Mouse (Mus musculus) retina, postnatal 7 days (tissue): Measurements from ENCODE around the gene Gm20532.

Experiments used
- DNase-seq: peaks from one replicate; pipeline ENCODE4 v3.0.0-alpha.2; 2012; ENCODE audit warnings: low read depth, low spot score

The Gm20532 gene

DNA sequence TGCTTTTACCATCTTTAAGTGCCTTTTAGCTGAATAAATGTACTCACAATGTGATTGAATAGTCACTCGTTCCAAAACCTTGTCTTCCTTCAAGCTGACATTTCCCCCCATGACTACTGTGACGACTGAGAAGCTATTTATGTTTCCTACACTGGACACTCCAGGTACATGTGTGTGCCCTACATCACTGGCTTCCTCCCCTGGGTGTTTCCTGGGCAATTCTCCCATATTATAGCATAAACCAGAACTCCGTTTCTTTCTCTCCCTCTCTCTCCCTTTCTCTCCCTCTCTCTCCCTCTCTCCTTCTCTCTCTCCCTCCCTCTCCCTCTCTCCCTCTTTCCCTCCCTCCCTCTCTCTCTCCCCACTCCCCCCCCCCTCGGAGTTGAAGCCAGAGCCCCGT, 12.6 kb upstream of the Gm20532 start:
- DNase-seq, result no peak

DNA sequence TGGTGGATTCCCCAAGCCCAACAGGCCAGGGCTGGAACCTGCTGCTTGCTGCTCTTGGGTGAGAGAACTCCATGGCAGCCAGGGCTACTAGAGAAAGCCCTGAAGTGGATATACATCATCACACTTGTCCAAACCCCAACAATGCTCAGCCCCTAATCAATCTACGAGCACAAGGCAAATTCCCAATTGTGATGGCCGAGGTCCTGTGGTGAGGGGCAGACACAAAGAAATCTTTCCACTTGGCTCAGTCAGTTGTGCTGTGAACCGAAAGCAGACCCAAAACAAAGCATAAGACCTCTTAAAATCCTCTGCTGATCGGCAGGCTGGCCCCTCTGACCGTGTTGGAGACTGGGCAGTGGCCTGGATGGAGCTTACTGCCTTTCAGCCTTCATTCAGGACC, 11.6 kb upstream of the Gm20532 start:
- DNase-seq, result no peak

DNA sequence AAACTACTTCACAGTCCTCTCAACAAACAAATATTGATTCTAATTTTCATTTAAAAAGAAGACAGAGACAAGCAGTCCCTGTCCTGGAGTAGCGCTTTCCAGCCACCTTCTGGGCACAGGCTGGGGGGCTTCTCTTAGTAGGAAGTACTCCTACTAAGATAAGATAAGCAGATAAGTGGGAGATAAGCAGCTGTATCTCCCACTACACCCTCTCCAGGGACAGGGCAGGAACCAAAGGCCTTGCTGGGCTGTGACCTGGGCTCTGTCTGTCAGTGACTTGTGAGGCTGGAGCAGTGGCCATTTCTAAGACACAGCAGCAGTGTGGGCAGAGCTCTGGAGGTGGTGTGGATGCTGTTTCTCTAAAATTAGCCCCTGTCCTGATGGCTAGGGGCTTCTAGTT, 11.1 kb upstream of the Gm20532 start:
- no peak for DNase-seq

DNA sequence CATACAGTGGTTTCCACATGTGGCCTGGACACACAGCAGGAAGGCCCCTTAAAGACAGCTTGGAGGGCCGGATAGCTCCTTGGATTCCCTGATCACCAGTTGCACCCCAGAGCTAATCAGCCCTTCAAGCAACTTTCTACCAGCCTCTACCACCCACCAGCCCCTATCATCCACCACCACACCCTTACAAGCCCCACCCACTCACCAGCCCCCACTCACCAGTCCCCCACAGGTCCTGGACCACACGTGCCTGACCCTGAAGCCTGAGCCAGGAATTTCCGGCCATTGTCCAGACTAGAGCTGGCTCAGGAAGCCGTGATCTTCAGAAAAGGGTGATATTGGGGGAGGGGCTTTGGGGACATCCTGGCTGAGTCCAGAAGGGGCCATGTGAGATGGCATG, 10.6 kb upstream of the Gm20532 start:
- DNase-seq, result no peak

DNA sequence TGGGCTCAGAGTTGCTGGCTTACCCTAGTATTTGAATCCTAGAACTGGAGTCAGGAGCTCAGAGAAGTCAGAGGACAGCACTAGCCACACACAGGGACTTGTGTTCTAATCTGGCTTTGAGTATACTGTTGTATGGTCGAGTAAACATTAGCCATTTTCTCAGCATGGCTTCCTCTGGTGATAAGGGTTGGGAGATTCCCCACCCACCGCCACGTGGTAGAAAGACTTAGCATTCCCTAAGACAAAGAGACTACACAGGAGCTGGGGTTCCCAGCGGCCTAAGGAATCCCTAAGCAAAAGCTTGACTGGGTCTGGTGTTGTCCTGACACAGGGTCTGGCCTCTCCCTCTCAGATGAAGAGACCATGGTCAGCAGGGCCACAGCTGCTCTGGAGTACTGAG, 10.0 kb upstream of the Gm20532 start:
- no peak for DNase-seq

DNA sequence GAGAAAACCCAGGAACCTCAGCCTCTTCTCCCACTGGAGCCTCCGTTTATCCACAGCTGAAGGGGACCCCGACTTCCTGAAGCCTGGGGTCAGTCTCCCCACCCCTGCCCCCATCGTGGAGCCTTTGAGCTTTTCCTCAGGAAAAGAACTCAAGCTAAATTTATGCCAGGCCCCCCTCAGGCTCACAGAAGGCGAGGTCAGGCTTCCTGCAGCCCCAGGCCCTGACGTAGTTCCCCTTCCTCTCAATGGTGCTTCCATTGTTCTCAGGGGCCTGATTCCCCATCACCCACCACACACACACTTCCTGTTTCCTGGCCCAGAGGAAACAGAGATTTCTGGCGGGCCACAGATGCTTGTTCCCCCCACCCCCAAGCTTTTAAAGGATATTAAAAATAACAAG, 8.1 kb upstream of the Gm20532 start:
- no peak for DNase-seq

DNA sequence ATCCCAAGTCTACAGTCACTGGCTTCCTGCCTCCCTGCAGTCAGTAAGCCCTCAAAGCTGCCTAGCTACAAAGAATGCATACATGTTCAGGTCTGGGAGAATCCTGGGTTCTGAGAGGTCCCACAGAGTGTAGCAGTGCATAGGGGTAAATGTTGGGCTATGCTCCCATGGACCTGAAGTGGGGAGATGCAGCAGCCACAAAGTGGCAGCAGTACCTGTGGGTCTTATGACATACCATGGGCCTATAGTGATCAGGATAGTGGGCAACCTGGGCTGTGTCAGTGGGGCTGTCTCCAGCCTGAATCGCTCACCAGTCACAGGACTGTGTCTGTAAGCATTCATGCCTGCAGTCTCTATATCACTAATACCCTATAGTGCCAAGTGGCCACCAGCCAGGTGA, 6.7 kb upstream of the Gm20532 start, which contains the start of gene Egfl7:
Egfl7 (plus strand) TSS at position 301 of the 400 bp plus-strand sequence.
- no peak for DNase-seq

DNA sequence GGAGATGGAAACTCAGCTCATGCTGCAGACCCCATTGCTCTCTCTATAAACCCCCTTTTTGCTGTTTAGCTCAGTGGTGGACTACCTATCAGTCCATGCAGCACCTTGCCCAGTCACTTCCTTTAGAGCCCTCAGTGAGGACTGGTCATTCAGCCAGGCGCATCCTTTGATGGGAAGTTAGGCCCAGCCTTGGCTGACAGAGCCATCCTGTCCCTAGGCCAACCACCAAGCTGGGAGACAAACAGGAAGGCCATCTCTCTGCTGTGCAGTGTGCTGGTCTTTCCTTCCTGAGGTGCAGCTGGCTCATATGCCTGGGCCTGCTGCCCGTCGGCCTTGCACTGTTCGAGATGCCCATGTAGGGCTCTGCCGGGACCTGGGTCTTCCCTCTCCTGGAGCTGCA, 5.7 kb upstream of the Gm20532 start:
- DNase-seq, result no peak

DNA sequence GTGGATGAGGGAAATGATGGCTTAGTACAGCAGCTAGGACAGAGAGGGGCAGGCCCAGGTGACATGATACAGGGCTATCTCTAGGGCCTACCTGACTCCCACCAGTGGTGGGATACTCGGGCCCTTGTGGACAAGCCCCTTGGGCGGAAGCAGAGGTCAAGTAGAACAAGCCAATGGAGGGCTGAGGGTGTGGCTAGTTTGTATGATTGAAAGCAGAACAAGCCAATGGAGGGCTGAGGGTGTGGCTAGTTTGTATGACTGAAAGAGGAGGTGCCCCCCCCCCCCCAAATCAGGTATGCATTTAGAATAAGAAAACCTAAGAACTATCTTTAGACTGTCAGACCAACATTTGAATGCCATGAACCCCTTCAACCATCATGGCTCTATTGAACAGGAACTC, 4.2 kb upstream of the Gm20532 start:
- DNase-seq, result no peak

DNA sequence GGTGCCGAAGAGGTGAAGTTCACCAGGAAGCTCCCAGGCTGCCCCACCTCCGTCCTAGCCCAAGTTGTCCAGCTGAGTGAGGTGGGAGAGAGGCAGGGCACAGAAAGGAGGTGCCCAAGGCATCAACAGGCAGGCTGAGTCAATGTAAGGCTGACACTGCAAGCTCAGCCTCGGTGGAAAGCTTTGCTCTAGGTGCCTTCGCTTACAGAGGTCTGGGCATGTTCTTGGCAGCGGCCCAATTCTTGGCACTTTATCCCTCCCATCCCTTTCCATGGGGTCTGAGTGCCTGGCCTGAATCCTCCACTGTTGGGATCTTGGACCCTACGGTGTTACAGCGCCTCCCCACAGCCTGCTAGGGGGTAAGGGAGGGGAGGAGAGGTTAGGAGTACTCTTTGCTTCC, 3.7 kb upstream of the Gm20532 start:
- DNase-seq, result no peak

DNA sequence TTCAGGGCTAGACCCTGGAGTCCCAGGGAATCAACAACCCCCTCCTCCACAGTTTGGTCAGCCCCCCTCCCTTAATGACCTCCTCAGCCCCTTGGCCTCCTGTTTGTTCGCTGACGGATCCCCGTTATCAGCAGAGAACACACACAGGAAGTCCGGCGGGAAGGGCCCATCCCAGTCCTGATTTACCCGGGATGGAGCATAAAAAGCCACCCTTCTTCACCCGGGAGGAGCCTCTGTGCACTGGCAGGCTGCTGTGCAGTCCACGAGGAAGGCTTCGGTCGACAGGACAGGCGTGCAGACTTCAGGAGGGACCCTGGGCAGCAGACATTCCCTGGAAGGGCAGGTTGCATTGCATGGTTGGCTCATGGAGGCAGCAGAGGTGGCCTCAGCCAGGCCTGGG, 2.8 kb upstream of the Gm20532 start:
- DNase-seq, result no peak

DNA sequence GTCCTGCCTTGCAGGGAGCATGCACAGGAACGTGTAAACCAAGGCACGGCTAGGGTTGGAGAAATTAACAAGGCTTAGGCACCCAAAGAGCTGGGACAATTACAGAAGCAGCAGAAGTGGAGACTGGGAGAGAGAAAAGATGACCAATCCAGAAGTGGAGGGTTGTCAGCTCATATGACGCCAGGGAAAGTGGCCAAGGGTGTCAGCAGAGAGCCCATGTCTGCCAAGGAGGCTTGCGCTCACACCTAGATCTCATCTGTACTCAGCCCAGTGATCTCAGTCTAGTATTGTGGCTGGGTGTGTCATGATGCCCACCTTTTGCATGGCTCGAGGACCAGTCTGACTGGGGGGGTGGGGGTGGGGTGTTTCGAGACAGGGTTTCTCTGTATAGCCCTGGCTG, 726 bp upstream of the Gm20532 start:
- DNase-seq, result no peak

DNA sequence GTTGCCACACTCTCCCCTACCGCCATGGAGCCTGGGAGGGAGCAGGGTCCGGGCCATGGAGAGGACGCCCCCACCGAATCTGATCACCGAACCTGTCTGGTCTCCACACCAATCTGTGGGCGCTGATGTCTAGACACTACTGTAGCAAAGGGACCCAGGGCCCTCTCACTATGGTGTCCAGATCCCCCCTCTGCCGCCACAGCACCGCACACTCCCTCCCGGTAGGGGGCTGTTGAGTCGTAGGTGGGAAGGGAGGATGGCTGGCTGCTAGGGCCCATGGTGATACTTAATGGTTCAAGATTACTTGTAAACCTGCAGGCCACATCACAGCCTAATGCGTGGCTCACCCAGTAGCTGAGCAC, 586 bp downstream of the Gm20532 start:
- no peak for DNase-seq

DNA sequence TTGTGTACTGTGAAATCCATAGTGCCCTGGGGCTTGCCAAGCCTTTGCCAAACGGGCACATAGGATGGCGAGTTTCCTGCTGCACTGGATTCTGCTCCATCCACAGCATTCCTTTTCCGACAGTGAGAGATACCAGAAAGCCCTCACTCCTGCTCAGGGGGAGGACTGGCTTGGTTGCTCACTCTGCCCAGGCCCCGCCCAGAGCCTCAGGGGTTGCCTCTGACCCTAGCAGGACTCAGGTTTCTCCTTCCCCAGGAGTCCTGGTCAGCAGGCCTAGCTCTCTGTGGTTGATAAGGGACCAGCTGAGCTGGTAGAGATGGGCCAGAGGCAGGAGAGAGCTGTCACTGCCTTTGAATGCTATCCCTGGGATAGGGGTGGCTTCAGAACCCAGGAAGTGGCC, 2.1 kb downstream of the Gm20532 start:
- no peak for DNase-seq

DNA sequence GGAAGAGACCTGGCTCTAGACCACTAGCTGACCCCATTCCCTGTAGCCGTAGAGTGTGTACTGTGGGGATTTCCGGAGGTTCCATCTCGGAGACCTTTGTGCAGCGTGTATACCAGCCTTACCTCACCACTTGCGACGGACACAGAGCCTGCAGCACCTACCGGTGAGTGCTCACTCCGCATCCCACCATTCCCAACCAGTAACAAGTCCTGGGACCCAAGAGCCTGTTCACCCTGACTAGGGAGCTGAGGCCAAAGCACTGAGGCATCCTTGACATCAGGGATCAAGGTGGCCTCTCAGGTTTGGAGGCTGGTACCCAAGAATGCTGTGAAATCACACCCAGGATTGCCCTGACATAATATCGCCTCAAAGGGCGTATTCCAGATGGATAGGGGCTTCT, 2.8 kb downstream of the Gm20532 start:
- no peak for DNase-seq

DNA sequence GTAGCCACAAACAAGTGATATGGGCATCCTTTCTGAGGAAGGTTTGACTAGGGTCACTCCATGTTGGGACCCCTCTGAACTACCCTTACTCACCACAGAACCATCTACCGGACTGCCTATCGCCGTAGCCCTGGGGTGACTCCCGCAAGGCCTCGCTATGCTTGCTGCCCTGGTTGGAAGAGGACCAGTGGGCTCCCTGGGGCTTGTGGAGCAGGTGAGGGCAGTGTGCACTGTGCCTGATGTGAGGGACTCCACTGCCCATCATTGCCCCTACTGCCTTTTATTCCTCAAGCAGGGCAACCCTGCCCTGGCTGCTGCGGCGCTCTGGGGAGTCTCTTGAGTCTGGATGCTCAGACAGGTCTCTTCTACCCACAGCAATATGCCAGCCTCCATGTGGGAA, 3.8 kb downstream of the Gm20532 start:
- no peak for DNase-seq

DNA sequence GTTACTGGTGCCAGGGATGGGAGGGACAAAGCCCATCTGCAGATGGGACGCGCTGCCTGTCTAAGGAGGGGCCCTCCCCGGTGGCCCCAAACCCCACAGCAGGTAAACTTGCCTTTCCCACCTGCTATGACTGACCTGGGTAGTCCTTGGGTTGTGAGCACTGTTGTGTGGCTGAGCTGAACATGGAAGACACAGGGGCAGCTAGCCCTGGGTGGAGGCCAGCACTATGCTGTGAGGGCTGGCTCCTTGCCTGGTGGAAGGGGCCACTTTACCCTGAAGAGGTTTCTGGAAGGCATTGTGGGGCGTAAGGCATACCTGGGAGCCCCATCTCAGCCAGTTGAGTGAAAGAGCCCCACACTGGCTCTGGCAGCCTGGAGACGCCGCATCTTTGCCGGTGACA, 4.5 kb downstream of the Gm20532 start:
- DNase-seq, result no peak

DNA sequence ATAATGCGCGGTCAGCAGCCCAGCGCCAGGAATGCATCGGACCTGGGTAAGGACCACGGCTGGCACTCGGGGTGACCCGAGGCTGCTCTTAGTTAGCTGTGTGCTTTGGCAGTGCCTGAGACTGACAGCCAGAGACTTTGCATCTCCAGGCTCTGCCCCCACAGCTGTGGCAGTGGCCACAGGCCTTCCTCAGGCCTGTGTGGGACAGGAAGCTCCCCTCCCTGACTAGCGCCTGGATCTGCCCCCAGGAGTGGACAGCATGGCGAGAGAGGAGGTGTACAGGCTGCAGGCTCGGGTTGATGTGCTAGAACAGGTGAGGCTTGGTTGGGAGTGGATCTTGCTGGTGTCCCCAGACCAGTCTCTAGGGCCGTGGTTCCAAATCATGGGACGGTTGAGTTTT, 5.0 kb downstream of the Gm20532 start:
- no peak for DNase-seq

DNA sequence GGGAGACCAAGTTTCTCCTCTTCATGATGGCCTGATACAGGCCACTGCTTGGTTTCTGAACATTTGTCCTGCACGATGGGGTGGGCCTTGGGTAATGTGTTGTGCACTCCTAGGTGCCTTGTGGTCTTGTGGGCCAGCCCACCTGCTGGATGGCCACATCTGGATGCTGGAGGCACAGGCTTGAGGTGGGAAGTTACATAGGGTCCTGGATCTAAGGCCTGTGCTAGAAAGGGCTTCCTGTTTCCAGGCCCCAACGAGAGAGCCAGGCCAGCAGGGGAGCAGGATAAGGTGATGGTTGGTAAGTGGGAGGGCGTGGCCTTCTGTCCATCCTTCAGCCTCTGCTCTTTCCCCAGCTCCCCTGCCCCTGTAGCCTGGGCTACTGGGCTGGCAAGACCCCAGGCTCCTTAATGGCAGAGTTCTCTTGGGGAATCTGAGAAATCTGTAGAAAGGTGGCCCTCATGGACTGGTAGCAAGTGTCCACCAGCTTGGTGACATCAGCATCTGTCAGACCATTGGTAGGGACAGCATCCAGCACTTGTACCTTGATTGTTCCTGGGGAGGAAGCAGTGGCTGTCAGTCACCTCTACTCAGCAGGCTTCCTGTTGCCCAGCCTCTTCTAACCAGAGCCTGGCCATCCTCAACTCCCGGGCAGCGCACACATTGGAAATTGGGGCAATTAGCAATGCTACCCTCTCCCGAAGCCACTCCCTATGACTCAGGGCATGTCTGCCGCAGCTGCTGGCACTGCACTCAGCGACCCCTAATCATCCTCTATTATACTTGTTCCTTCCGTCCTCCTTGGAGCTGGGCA, 7.0 kb downstream of the Gm20532 start:
- no peak for DNase-seq

DNA sequence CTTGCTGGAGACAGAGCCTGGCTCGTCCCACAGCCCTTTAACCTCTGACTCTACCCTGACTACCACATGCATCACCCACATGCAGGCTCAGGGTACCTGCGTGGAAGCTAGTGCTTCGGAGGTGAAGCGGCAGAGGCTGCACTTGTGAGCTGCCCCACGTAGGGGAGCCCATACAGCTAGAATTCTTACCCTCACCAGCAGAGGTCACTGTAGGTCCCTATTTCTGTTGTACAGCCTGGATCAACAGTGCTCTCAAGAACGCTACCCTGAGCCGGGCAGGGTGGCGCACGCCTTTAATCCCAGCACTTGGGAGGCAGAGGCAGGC, 7.5 kb downstream of the Gm20532 start:
- no peak for DNase-seq

DNA sequence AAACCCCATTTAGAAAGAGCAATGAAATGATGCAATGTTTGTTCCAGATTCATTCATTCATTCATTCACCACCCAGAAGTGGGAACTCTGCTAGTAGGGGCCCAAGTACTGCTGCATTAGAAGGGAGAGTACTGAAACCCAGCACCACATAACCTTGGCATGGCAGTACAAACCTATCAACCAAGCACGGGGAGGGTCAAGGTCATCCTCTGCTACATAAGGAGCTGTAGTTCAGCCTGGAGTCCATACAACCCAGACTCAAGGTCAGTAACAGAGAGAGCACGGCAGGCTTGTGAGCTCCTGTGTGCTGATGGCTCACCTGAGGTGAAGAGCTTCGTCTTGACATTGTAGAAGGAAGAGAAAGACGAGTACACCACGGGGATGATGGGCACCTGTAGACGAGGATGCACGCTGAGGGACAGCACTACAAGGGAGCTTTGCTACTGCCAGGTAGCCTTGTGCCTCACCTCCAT, 8.1 kb downstream of the Gm20532 start:
- DNase-seq, result no peak

DNA sequence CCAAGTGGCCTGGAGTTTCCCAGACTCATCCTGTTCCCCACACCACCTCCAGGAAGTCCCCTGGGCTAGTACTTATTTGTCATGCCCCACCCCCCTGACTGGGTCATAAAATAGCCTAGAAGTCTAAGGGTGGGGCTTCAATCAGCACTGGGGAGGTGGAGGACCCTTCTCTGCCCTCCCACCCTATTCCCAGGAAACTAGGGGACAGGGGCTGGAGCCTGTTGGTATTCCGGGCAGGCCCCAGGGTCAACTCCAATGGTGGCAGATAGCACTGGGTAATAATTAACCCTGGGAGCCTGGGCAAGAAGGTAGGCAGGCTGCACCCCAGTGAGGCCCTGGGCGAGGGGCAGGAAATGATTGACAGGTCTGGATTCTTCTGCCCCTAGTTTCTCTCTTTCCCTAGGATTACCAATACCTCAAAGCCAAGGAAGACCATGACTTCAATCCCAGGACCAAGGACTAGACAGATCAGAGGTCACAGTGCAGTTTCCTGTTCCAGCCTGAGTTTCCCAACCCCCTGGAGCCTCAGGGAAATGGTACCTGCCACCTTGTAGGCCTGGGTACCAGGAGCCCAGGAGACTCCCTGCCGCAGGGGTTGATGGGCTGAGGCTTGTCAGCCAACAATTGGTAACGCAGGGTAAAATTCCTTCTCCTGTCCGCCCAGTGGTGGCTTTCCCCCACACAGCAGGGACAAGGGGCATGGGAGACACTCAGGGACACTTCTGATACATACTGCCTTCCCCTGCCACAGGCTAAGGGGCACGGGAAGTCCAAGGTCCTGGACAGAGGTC, 8.7 kb downstream of the Gm20532 start:
- no peak for DNase-seq

DNA sequence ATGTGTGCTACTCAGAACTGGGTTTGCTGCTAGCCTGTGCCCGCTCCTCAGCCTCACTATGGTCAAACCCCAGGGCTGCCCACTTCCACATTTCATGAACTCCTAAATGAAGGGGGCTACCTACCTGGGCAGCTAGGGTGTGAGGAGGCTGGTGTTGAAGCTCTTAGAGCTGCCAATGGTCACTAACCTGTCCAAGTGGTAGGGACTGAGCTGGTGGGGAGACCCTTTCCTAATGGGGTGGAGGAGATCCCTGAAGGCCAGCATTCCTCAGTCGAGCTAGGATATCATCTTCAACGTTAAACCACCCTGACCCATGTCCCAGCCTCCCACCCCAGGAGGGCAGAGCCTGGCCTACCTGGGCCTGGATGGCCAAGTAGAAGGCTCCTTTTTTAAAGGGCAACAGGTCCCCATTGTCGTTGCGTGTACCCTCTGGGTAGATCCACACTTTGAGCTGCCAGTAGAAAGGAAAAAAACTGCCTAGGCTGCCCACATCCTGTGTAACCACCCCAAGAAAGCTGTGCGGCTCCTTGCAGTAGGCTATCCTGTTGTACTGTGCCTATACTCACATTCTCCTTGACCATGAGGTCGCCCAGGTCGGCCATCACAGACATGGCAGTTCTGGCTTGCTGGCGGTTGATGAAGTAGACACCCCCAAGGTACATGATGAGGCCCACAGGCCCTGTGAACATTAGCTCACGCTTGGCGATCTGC, 9.4 kb downstream of the Gm20532 start:
- no peak for DNase-seq
